In genomic region chr10:118172416-118172815, GRCm38 (mm10) we compare ENCODE assay signal across 27 mouse cellular contexts. TPM values are rescaled to one million over a fixed set of nuclear protein-coding genes. Genes with fewer than 3 reads are reported as not detected.
DNase-seq lines count a peak whose midpoint lies in the region; ATAC-seq and TF ChIP-seq lines count a peak whose summit lies in the region.
"Had no signal": no experiment of that assay in that cellular context is flagged by ENCODE, and none has a peak within 500 bp of the region (broad histone marks: within the 10 kb centered on the region; RNA-seq: fewer than 3 reads in every experiment).

No protein-coding gene starts in this region.

- H3K36me3 ChIP-seq in forebrain, embryonic 13.5 days (ENCODE audit: poor library complexity, severe bottlenecking): peaks cover 19% of the 10 kb centered on the region
- H3K36me3 ChIP-seq: forebrain, embryonic 15.5 days had no signal

- no peaks in the 10 kb centered on the region for H3K27me3 ChIP-seq in forebrain, embryonic 13.5 days
- H3K27me3 ChIP-seq: embryonic facial prominence, embryonic 15.5 days; forebrain, embryonic 15.5 days; hindbrain, embryonic 13.5 days had no signal

- H3K9me3 ChIP-seq in forebrain, embryonic 13.5 days (replicated peaks): no peaks in the 10 kb centered on the region
- H3K9me3 ChIP-seq: embryonic facial prominence, embryonic 15.5 days; forebrain, embryonic 15.5 days; hindbrain, embryonic 13.5 days had no signal

- H3K4me3 ChIP-seq in layer of hippocampus, adult 2 months: no peak overlapping the region
- no peak overlapping the region for H3K4me3 ChIP-seq in forebrain, embryonic 13.5 days
- H3K4me3 ChIP-seq: embryonic facial prominence, embryonic 15.5 days; forebrain, embryonic 15.5 days; gastrocnemius, adult 2 months; hindbrain, embryonic 13.5 days had no signal

- no peak overlapping the region for H3K9ac ChIP-seq in forebrain, embryonic 13.5 days
- H3K9ac ChIP-seq: embryonic facial prominence, embryonic 15.5 days; forebrain, embryonic 15.5 days; hindbrain, embryonic 13.5 days had no signal

- peak; percentile 6 for DNase-seq in thymus, postnatal 25 days
- DNase-seq in thymus, adult 18-20 months: no peak
- DNase-seq in T-cell, adult 2 months (ENCODE audit: low spot score): peak; percentile 32
- no peak for DNase-seq in layer of hippocampus, adult 2 months (ENCODE audit: low spot score in 2 of 2)
- no peak for DNase-seq in cerebellum, adult 9-10 months
- DNase-seq: adrenal gland, postnatal 36 days; cerebellum, postnatal 36 days; gastrocnemius, adult 2 months; heart, adult 18-20 months; kidney, postnatal 36 days; layer of hippocampus, postnatal 36 days; lung, adult 2 months; right cerebral cortex, adult 18-20 months; spleen, adult 18-20 months had no signal

- H3K4me2 ChIP-seq in forebrain, embryonic 13.5 days: no peak overlapping the region
- H3K4me2 ChIP-seq: embryonic facial prominence, embryonic 15.5 days; forebrain, embryonic 15.5 days; hindbrain, embryonic 13.5 days had no signal

- H3K4me1 ChIP-seq in forebrain, embryonic 13.5 days: no peaks in the 10 kb centered on the region
- H3K4me1 ChIP-seq: embryonic facial prominence, embryonic 15.5 days; forebrain, embryonic 15.5 days; hindbrain, embryonic 13.5 days had no signal

- no peak overlapping the region for H3K27ac ChIP-seq in layer of hippocampus, adult 2 months
- no peak overlapping the region for H3K27ac ChIP-seq in forebrain, embryonic 13.5 days
- H3K27ac ChIP-seq: embryonic facial prominence, embryonic 15.5 days; forebrain, embryonic 15.5 days; gastrocnemius, adult 2 months; hindbrain, embryonic 13.5 days had no signal

- 91% methylated on average over 8 of the region's 8 CpGs for WGBS in forebrain, embryonic 13.5 days

- ATAC-seq in granulocyte monocyte progenitor cell, adult 5-6 weeks (replicated peaks; ENCODE audit: poor library complexity, severe bottlenecking): peak; percentile 83
- ATAC-seq in forebrain, embryonic 13.5 days: no peak
- ATAC-seq: forebrain, embryonic 15.5 days; intestine, postnatal 0 days had no signal

- TF ChIP-seq CTCF in layer of hippocampus, adult 2 months (conservative IDR thresholded peaks at IDR 0.05): no peak

RNA-seq across cellular contexts. Expression of gene Mdm1, which starts 30.8 kb away (rescaled TPM):
- 11.8 and 13.8 TPM in 2 replicates for total RNA-seq in granulocyte monocyte progenitor cell, adult 5-6 weeks (2014; fragmentation: Nextera tagmentation)
- 33.8 and 47.5 TPM in 2 replicates for total RNA-seq in granulocyte monocyte progenitor cell, adult 5-6 weeks (2017)
- total RNA-seq in layer of hippocampus, adult 2 months (2021): 10 to 100 TPM in 1 of 2 experiments, 1 to 10 TPM in 1; 9.5 to 10.5 TPM
- 48.3 and 49.7 TPM in 2 replicates for polyA plus RNA-seq in forebrain, embryonic 13.5 days (2015; fragmentation: Nextera tagmentation; extraction: Ambion mirVana)

RNA-seq across cellular contexts. Expression of gene Il22, which starts 32.3 kb away (rescaled TPM):
- not detected in 2 replicates for total RNA-seq in granulocyte monocyte progenitor cell, adult 5-6 weeks (2014; fragmentation: Nextera tagmentation)
- total RNA-seq in granulocyte monocyte progenitor cell, adult 5-6 weeks (2017): not detected in 2 replicates
- total RNA-seq in layer of hippocampus, adult 2 months (2021): not detected
- not detected in 2 replicates for polyA plus RNA-seq in forebrain, embryonic 13.5 days (2015; fragmentation: Nextera tagmentation; extraction: Ambion mirVana)
- total RNA-seq: adrenal gland, postnatal 36 days; gastrocnemius, adult 2 months; heart, adult 18-20 months; layer of hippocampus, postnatal 36 days; left cerebral cortex, postnatal 36 days; liver, adult 2 months; midbrain, postnatal 0 days; neutrophil, adult 5-6 weeks had no signal
- polyA plus RNA-seq: embryonic facial prominence, embryonic 15.5 days; forebrain, embryonic 15.5 days; heart, postnatal 0 days; hindbrain, embryonic 13.5 days; intestine, postnatal 0 days; liver, adult 2 months; lung, adult 2 months; stomach, embryonic 16.5 days; urinary bladder, adult 2 months had no signal

Comparison
In these comparisons a context has a peak if more than half of its experiments do, and no peak if none do; other contexts are left out.
1. DNase-seq: peak in thymus, postnatal 25 days (single experiment) and T-cell, adult 2 months (single experiment); none in thymus, adult 18-20 months (0 of 2), layer of hippocampus, adult 2 months (0 of 2) and cerebellum, adult 9-10 months (single experiment).